Mouse (Mus musculus) kidney, postnatal 14 days (tissue): ENCODE measurements around the gene Spa17.

Experiments used
- DNase-seq: peaks from one replicate; pipeline ENCODE4 v3.0.0; 2022; ENCODE audit warnings: mixed read lengths

The Spa17 gene

GRCm38 (mm10) chr9:37615220-37615619 is 1.7 kb upstream of the Spa17 start:
- DNase-seq = no peak

- DNase-seq = no peak
Observed at GRCm38 (mm10) chr9:37614316-37614715, 794 bp upstream of the Spa17 start.

- DNase-seq = no peak
Observed at GRCm38 (mm10) chr9:37613911-37614280, 374 bp upstream of the Spa17 start.

- no peak for DNase-seq
Observed at GRCm38 (mm10) chr9:37609558-37609957, 4.0 kb downstream of the Spa17 start.

- DNase-seq = no peak
Observed at GRCm38 (mm10) chr9:37605089-37605488, 8.4 kb downstream of the Spa17 start.

GRCm38 (mm10) chr9:37600538-37601205 is 12.8 kb downstream of the Spa17 start:
- DNase-seq = no peak

GRCm38 (mm10) chr9:37598637-37599036 is 14.9 kb downstream of the Spa17 start:
- no peak for DNase-seq

- no peak for DNase-seq
Observed at GRCm38 (mm10) chr9:37595570-37595969, 18.0 kb downstream of the Spa17 start.

GRCm38 (mm10) chr9:37593690-37594089 is 19.8 kb downstream of the Spa17 start:
- DNase-seq = no peak

- no peak for DNase-seq
Observed at GRCm38 (mm10) chr9:37592633-37593032, 20.9 kb downstream of the Spa17 start.

GRCm38 (mm10) chr9:37592025-37592424 is 21.5 kb downstream of the Spa17 start:
- no peak for DNase-seq

- DNase-seq = no peak
Observed at GRCm38 (mm10) chr9:37590381-37590780, 23.1 kb downstream of the Spa17 start.

- no peak for DNase-seq
Observed at GRCm38 (mm10) chr9:37586718-37587117, 26.8 kb downstream of the Spa17 start.

GRCm38 (mm10) chr9:37583594-37583993 is 29.9 kb downstream of the Spa17 start:
- no peak for DNase-seq

GRCm38 (mm10) chr9:37576436-37576930 is 37.0 kb downstream of the Spa17 start:
- DNase-seq = no peak

- no peak for DNase-seq
Observed at GRCm38 (mm10) chr9:37572204-37572876, 41.2 kb downstream of the Spa17 start.

GRCm38 (mm10) chr9:37569231-37569835 is 44.2 kb downstream of the Spa17 start:
- DNase-seq = no peak

- DNase-seq = peak; percentile 40
Observed at GRCm38 (mm10) chr9:37568605-37569214, 44.8 kb downstream of the Spa17 start.

- DNase-seq = peak; percentile 45
Observed at GRCm38 (mm10) chr9:37567892-37568604, 45.5 kb downstream of the Spa17 start.

GRCm38 (mm10) chr9:37567454-37567853 is 46.1 kb downstream of the Spa17 start:
- DNase-seq = no peak

GRCm38 (mm10) chr9:37567019-37567418 is 46.5 kb downstream of the Spa17 start:
- DNase-seq = no peak

- no peak for DNase-seq
Observed at GRCm38 (mm10) chr9:37563805-37564204, 49.7 kb downstream of the Spa17 start.

- DNase-seq = no peak
Observed at GRCm38 (mm10) chr9:37560617-37561016, 52.9 kb downstream of the Spa17 start.
